8 mouse cellular contexts compared by ENCODE assay signal in the genomic region with DNA sequence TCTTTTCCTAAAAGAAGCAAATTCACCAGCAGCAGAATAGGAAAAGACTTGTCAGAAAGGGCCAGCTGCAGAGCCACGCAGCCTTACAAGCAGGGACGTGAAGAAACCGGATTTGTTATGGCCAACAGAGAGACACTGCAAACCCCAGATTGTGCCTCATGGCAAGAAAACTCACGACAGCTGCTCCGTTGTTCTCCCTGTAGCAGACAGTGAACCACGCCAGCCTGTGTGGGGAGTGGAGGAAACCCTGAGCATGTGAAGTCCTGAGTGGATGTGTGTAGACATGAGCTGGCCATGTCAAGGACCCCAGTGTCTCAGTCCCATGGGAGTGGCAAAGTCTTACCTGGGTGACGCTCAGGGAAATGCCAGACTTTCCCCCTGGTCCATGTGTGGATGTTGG. TPM values are rescaled to one million over a fixed set of nuclear protein-coding genes. Genes with fewer than 3 reads are reported as not detected.
DNase-seq lines count a peak whose midpoint lies in the region; ATAC-seq and TF ChIP-seq lines count a peak whose summit lies in the region.

No protein-coding gene starts in this region.

- H3K4me1 ChIP-seq in hindbrain, embryonic 11.5 days (replicated peaks; ENCODE audit: control insufficient read depth, insufficient read depth, low read length) = peaks cover 9% of the 10 kb centered on the region
- H3K4me1 ChIP-seq in limb, embryonic 13.5 days = peaks cover 27% of the 10 kb centered on the region
- H3K4me1 ChIP-seq in stomach, postnatal 0 days (replicated peaks; ENCODE audit: control insufficient read depth, insufficient read depth) = no peaks in the 10 kb centered on the region
- H3K4me1 ChIP-seq in kidney, adult 2 months (ENCODE audit: control insufficient read depth, insufficient read depth, low read length) = no peaks in the 10 kb centered on the region

- peak overlapping the region; percentile 25; the same call in 1 of the 2 replicates for H3K27ac ChIP-seq in hindbrain, embryonic 11.5 days (ENCODE audit: low read depth, low read length)
- H3K27ac ChIP-seq in limb, embryonic 13.5 days = no peak overlapping the region
- no peak overlapping the region for H3K27ac ChIP-seq in stomach, postnatal 0 days (replicated peaks)
- no peak overlapping the region for H3K27ac ChIP-seq in kidney, adult 2 months (ENCODE audit: insufficient read depth, low read depth, low read length)

- WGBS in hindbrain, embryonic 11.5 days = 66% methylated on average over 7 of the region's 7 CpGs
- WGBS in limb, embryonic 13.5 days = 58% methylated on average over 7 of the region's 7 CpGs
- WGBS in stomach, postnatal 0 days = 37% methylated on average over 7 of the region's 7 CpGs
- 81% methylated on average over 7 of the region's 7 CpGs for WGBS in kidney, adult 2 months

- DNase-seq in right cerebral cortex, postnatal 10 days (ENCODE audit: low spot score in 2 of 2) = peak; percentile 79 to 86
- DNase-seq in right cerebral cortex, adult 18-20 months = no peak
- DNase-seq in hindbrain, embryonic 11.5 days (ENCODE audit: low spot score) = no peak
- no peak for DNase-seq in stomach, postnatal 0 days (ENCODE audit: low spot score)
- no peak for DNase-seq in retina, postnatal 1 day
- no peak for DNase-seq in kidney, adult 2 months
- DNase-seq in ovary, adult 18-20 months (ENCODE audit: low spot score) = no peak

- no peak overlapping the region for H3K4me2 ChIP-seq in hindbrain, embryonic 11.5 days (replicated peaks; ENCODE audit: low read depth, low read length)
- H3K4me2 ChIP-seq in limb, embryonic 13.5 days (replicated peaks) = no peak overlapping the region
- no peak overlapping the region for H3K4me2 ChIP-seq in stomach, postnatal 0 days (replicated peaks; ENCODE audit: low read depth)

- H3K9ac ChIP-seq in hindbrain, embryonic 11.5 days (ENCODE audit: low read depth, low read length) = no peak overlapping the region
- H3K9ac ChIP-seq in limb, embryonic 13.5 days = no peak overlapping the region
- H3K9ac ChIP-seq in stomach, postnatal 0 days (ENCODE audit: low read length) = no peak overlapping the region

- no peak for TF ChIP-seq CTCF in stomach, postnatal 0 days (IDR thresholded peaks at IDR 0.05; ENCODE audit: low read depth)
- no peak for TF ChIP-seq CTCF in kidney, adult 2 months (conservative IDR thresholded peaks at IDR 0.05; ENCODE audit: insufficient read depth, insufficient read length, low read depth, low read length)

- no peaks in the 10 kb centered on the region for H3K27me3 ChIP-seq in hindbrain, embryonic 11.5 days (ENCODE audit: control insufficient read depth, insufficient read depth, low read length)
- peaks cover 10% of the 10 kb centered on the region; the same call in 1 of the 2 replicates for H3K27me3 ChIP-seq in limb, embryonic 13.5 days
- H3K27me3 ChIP-seq in stomach, postnatal 0 days (ENCODE audit: control insufficient read depth, insufficient read depth, low read length) = no peaks in the 10 kb centered on the region
- H3K27me3 ChIP-seq in kidney, adult 2 months (replicated peaks; ENCODE audit: control insufficient read depth, insufficient read depth, low read length) = no peaks in the 10 kb centered on the region

- H3K4me3 ChIP-seq in hindbrain, embryonic 11.5 days (ENCODE audit: low read depth, low read length) = no peak overlapping the region
- H3K4me3 ChIP-seq in limb, embryonic 13.5 days = no peak overlapping the region
- H3K4me3 ChIP-seq in stomach, postnatal 0 days (ENCODE audit: low read depth, low read length) = no peak overlapping the region
- H3K4me3 ChIP-seq in kidney, adult 2 months (ENCODE audit: insufficient read depth, low read depth, low read length) = no peak overlapping the region

- no peaks in the 10 kb centered on the region for H3K9me3 ChIP-seq in hindbrain, embryonic 11.5 days (ENCODE audit: control insufficient read depth, low read length)
- no peaks in the 10 kb centered on the region for H3K9me3 ChIP-seq in limb, embryonic 13.5 days
- no peaks in the 10 kb centered on the region for H3K9me3 ChIP-seq in stomach, postnatal 0 days (ENCODE audit: control insufficient read depth, low read length)

- ATAC-seq in hindbrain, embryonic 11.5 days (ENCODE audit: low FRiP score) = no peak
- ATAC-seq in limb, embryonic 13.5 days (ENCODE audit: low FRiP score, low read depth) = peak; percentile 37; the same call in 1 of the 2 replicates
- peak; percentile 60; the same call in 1 of the 2 replicates for ATAC-seq in stomach, postnatal 0 days (ENCODE audit: low FRiP score, low TSS enrichment)

- no peaks in the 10 kb centered on the region for H3K36me3 ChIP-seq in hindbrain, embryonic 11.5 days (ENCODE audit: control insufficient read depth, insufficient read depth, low read length)
- no peaks in the 10 kb centered on the region for H3K36me3 ChIP-seq in limb, embryonic 13.5 days
- H3K36me3 ChIP-seq in stomach, postnatal 0 days (ENCODE audit: control insufficient read depth, insufficient read depth, low read length) = no peaks in the 10 kb centered on the region
- no peaks in the 10 kb centered on the region for H3K36me3 ChIP-seq in kidney, adult 2 months (ENCODE audit: control insufficient read depth, insufficient read depth, low read length)

- no peak for TF ChIP-seq EP300 in stomach, postnatal 0 days (optimal IDR thresholded peaks at IDR 0.05)

- TF ChIP-seq POLR2A in kidney, adult 2 months (IDR thresholded peaks at IDR 0.05; ENCODE audit: low read depth, low read length) = no peak

RNA-seq across cellular contexts. Expression of gene Tubb2b, which starts 6.3 kb away (rescaled TPM):
- polyA plus RNA-seq in hindbrain, embryonic 11.5 days (2014; fragmentation: Nextera tagmentation; extraction: Ambion mirVana) = 318 and 341 TPM in 2 replicates
- 40.1 and 42.0 TPM in 2 replicates for polyA plus RNA-seq in limb, embryonic 13.5 days (2015; fragmentation: Nextera tagmentation; extraction: Ambion mirVana)
- polyA plus RNA-seq in stomach, postnatal 0 days (2015; fragmentation: Nextera tagmentation; extraction: Ambion mirVana) = 13.4 and 14.6 TPM in 2 replicates
- polyA plus RNA-seq in kidney, adult 2 months (2012; rRNA removed) = 27.6 and 30.5 TPM in 2 replicates

RNA-seq across cellular contexts. Expression of gene Psmg4, which starts 26.2 kb away (rescaled TPM):
- polyA plus RNA-seq in hindbrain, embryonic 11.5 days (2014; fragmentation: Nextera tagmentation; extraction: Ambion mirVana) = 92.0 and 95.8 TPM in 2 replicates
- 95.7 and 97.2 TPM in 2 replicates for polyA plus RNA-seq in limb, embryonic 13.5 days (2015; fragmentation: Nextera tagmentation; extraction: Ambion mirVana)
- 60.9 and 71.1 TPM in 2 replicates for polyA plus RNA-seq in stomach, postnatal 0 days (2015; fragmentation: Nextera tagmentation; extraction: Ambion mirVana)
- polyA plus RNA-seq in kidney, adult 2 months (2012; rRNA removed) = 88.7 and 96.2 TPM in 2 replicates

RNA-seq across cellular contexts. Expression of gene Tubb2a, which starts 58.8 kb away (rescaled TPM):
- 422 and 447 TPM in 2 replicates for polyA plus RNA-seq in hindbrain, embryonic 11.5 days (2014; fragmentation: Nextera tagmentation; extraction: Ambion mirVana)
- polyA plus RNA-seq in limb, embryonic 13.5 days (2015; fragmentation: Nextera tagmentation; extraction: Ambion mirVana) = 150 and 152 TPM in 2 replicates
- 187 and 196 TPM in 2 replicates for polyA plus RNA-seq in stomach, postnatal 0 days (2015; fragmentation: Nextera tagmentation; extraction: Ambion mirVana)
- 152 and 164 TPM in 2 replicates for polyA plus RNA-seq in kidney, adult 2 months (2012; rRNA removed)

Comparison
In these comparisons a context has a peak if more than half of its experiments do, and no peak if none do; other contexts are left out.
1. DNase-seq: peak in right cerebral cortex, postnatal 10 days (2 of 2); none in right cerebral cortex, adult 18-20 months (single experiment), hindbrain, embryonic 11.5 days (single experiment), stomach, postnatal 0 days (single experiment), retina, postnatal 1 day (single experiment), kidney, adult 2 months (single experiment) and ovary, adult 18-20 months (single experiment).